Mouse (Mus musculus) hindbrain, embryonic 14.5 days (tissue): ENCODE measurements at regions not wholly inside any gene's neighbourhood (a gene's known extent, or its start where the extent isn't known, plus 50 kb on each side); places are given as distances from the start of the nearest gene placed in this dataset.
A peak's percentile ranks its signal among the peaks of the same experiment; 100 is the strongest.

Experiments used
- ATAC-seq: fragments of 200-750 bp; cut with Nextera tagmentation; 2 replicates; pipeline ENCODE4 v1.8.0; 2017; ENCODE audit warnings: moderate number of reproducible peaks, mild to moderate bottlenecking, moderate TSS enrichment, moderate library complexity; ENCODE audit not compliant: low FRiP score
- DNase-seq: peaks from one replicate; pipeline ENCODE4 v3.0.0-alpha.2; 2015; ENCODE audit warnings: low spot score
- H3K27ac ChIP-seq: fragments of 300-500 bp; sonication (generic); 2 replicates; pipeline ENCODE4 v1.5.1; 2014; ENCODE audit warnings: mild to moderate bottlenecking, moderate library complexity
- H3K27me3 ChIP-seq: fragments of 300-500 bp; sonication (generic); 2 replicates; pipeline ENCODE4 v1.6.1; 2014; ENCODE audit warnings: mild to moderate bottlenecking, low read length, mixed read lengths; ENCODE audit not compliant: control insufficient read depth, insufficient read depth
- H3K36me3 ChIP-seq: fragments of 300-500 bp; sonication (generic); replicated peaks from 2 replicates; pipeline ENCODE4 v1.6.1; 2014; ENCODE audit not compliant: control insufficient read depth, insufficient read depth
- H3K4me1 ChIP-seq: fragments of 300-500 bp; sonication (generic); replicated peaks from 2 replicates; pipeline ENCODE4 v1.6.1; 2014; ENCODE audit warnings: antibody characterized with exemption, low read length, mixed read lengths; ENCODE audit not compliant: control insufficient read depth, insufficient read depth
- H3K4me2 ChIP-seq: fragments of 300-500 bp; sonication (generic); replicated peaks from 2 replicates; pipeline ENCODE4 v1.6.1; 2014; ENCODE audit warnings: mild to moderate bottlenecking, moderate library complexity
- H3K4me3 ChIP-seq: fragments of 300-500 bp; sonication (generic); replicated peaks from 2 replicates; pipeline ENCODE4 v1.5.1; 2014; ENCODE audit warnings: mild to moderate bottlenecking, low read length
- H3K9ac ChIP-seq: fragments of 300-500 bp; sonication (generic); 2 replicates; pipeline ENCODE4 v1.6.1; 2014
- H3K9me3 ChIP-seq: fragments of 300-500 bp; sonication (generic); 2 replicates; pipeline ENCODE4 v1.6.1; 2016; ENCODE audit warnings: low read length; ENCODE audit not compliant: control insufficient read depth
- WGBS: fragments of 180-500 bp; shearing (Covaris S2); extraction: QIAGEN DNeasy Blood & Tissue Kit; methylation state at CpG from one replicate; pipeline ENCODE4 v1.1.7; 2014; 5-methylcytosine and 5-hydroxymethylcytosine counted together

GRCm38 (mm10) chr6:100132916-100133600, 154.2 kb downstream of the Rybp start:
- no peaks in the 10 kb centered on the region for H3K36me3 ChIP-seq
- ATAC-seq (0 out of 2 replicates have a peak, but pooled peaks have one; percentile 37), DNase-seq (no peak)
- no peak overlapping the region for H3K4me2 ChIP-seq
- no peaks in the 10 kb centered on the region; the same call in 1 of the 2 replicates for H3K27me3 ChIP-seq
- peaks cover 10% of the 10 kb centered on the region; the same call in 1 of the 2 replicates for H3K4me1 ChIP-seq
- no peaks in the 10 kb centered on the region for H3K9me3 ChIP-seq
- no peak overlapping the region for H3K9ac ChIP-seq
- WGBS, result 31% methylated on average over 4 of the region's 4 CpGs
- no peak overlapping the region for H3K4me3 ChIP-seq
- H3K27ac ChIP-seq, result no peak overlapping the region

GRCm38 (mm10) chr6:100127221-100128143, 159.8 kb downstream of the Rybp start:
- Histone ChIP-seq H3K9me3 (no peaks in the 10 kb centered on the region), H3K4me1 (peaks cover 13% of the 10 kb centered on the region), H3K9ac (no peak overlapping the region), H3K4me3 (no peak overlapping the region), H3K4me2 (no peak overlapping the region), H3K27ac (no peak overlapping the region; the same call in 1 of the 2 replicates), H3K36me3 (no peaks in the 10 kb centered on the region), H3K27me3 (0 out of 2 replicates have a peak, but pooled peaks cover 10% of the 10 kb centered on the region)
- WGBS, result 38% methylated on average over 15 of the region's 15 CpGs
- ATAC-seq (peak; percentile 82), DNase-seq (peak; percentile 80)

GRCm38 (mm10) chr6:100126736-100127135, 160.5 kb downstream of the Rybp start:
- no peak overlapping the region for H3K9ac ChIP-seq
- H3K4me3 ChIP-seq, result no peak overlapping the region
- H3K4me2 ChIP-seq, result no peak overlapping the region
- H3K27ac ChIP-seq, result no peak overlapping the region
- H3K9me3 ChIP-seq, result no peaks in the 10 kb centered on the region
- no peaks in the 10 kb centered on the region for H3K36me3 ChIP-seq
- ATAC-seq, result no peak
- no peak for DNase-seq
- 0 out of 2 replicates have a peak, but pooled peaks cover 10% of the 10 kb centered on the region for H3K27me3 ChIP-seq
- 52% methylated on average over 8 of the region's 8 CpGs for WGBS
- H3K4me1 ChIP-seq, result peaks cover 13% of the 10 kb centered on the region

GRCm38 (mm10) chr6:100126326-100126725, 161.0 kb downstream of the Rybp start:
- WGBS, result 68% methylated on average over 3 of the region's 3 CpGs
- no peaks in the 10 kb centered on the region for H3K9me3 ChIP-seq
- 0 out of 2 replicates have a peak, but pooled peaks cover 10% of the 10 kb centered on the region for H3K27me3 ChIP-seq
- no peak overlapping the region for H3K27ac ChIP-seq
- H3K36me3 ChIP-seq, result no peaks in the 10 kb centered on the region
- DNase-seq, result no peak
- no peak overlapping the region for H3K4me3 ChIP-seq
- no peak overlapping the region for H3K4me2 ChIP-seq
- peaks cover 13% of the 10 kb centered on the region for H3K4me1 ChIP-seq
- H3K9ac ChIP-seq, result no peak overlapping the region
- ATAC-seq, result no peak

GRCm38 (mm10) chr6:100121240-100121639, 166.0 kb downstream of the Rybp start:
- 56% methylated on average over 6 of the region's 6 CpGs for WGBS
- Histone ChIP-seq H3K4me3 (no peak overlapping the region), H3K4me1 (peaks cover 13% of the 10 kb centered on the region), H3K27ac (no peak overlapping the region), H3K36me3 (no peaks in the 10 kb centered on the region), H3K9me3 (no peaks in the 10 kb centered on the region), H3K27me3 (peaks cover 13% of the 10 kb centered on the region; the same call in 1 of the 2 replicates), H3K4me2 (no peak overlapping the region), H3K9ac (no peak overlapping the region)
- DNase-seq (no peak), ATAC-seq (no peak)

- Histone ChIP-seq H3K36me3 (no peaks in the 10 kb centered on the region), H3K27me3 (peaks cover 9% of the 10 kb centered on the region; the same call in 1 of the 2 replicates), H3K27ac (no peak overlapping the region), H3K4me2 (no peak overlapping the region), H3K9me3 (no peaks in the 10 kb centered on the region), H3K4me1 (peaks cover 13% of the 10 kb centered on the region), H3K4me3 (no peak overlapping the region), H3K9ac (peak overlapping the region; percentile 44; the same call in 1 of the 2 replicates)
- ATAC-seq (no peak), DNase-seq (no peak)
- WGBS, result 41% methylated on average over 16 of the region's 16 CpGs
Observed at GRCm38 (mm10) chr6:100120017-100120944, 167.0 kb downstream of the Rybp start.

- Histone ChIP-seq H3K4me3 (no peak overlapping the region), H3K27ac (no peak overlapping the region), H3K9ac (no peak overlapping the region), H3K27me3 (peaks cover 4% of the 10 kb centered on the region; the same call in 1 of the 2 replicates), H3K9me3 (no peaks in the 10 kb centered on the region), H3K36me3 (no peaks in the 10 kb centered on the region), H3K4me1 (peaks cover 13% of the 10 kb centered on the region), H3K4me2 (no peak overlapping the region)
- no peak for DNase-seq
- ATAC-seq, result no peak
- WGBS, result 94% methylated on average over 3 of the region's 3 CpGs
Observed at GRCm38 (mm10) chr6:100117084-100117483, 170.2 kb downstream of the Rybp start.

- H3K27me3 ChIP-seq, result no peaks in the 10 kb centered on the region
- 61% methylated on average over 4 of the region's 4 CpGs for WGBS
- ATAC-seq (no peak; the same call in 1 of the 2 replicates), DNase-seq (no peak)
- H3K9me3 ChIP-seq, result no peaks in the 10 kb centered on the region
- H3K36me3 ChIP-seq, result no peaks in the 10 kb centered on the region
- H3K4me3 ChIP-seq, result no peak overlapping the region
- no peak overlapping the region for H3K9ac ChIP-seq
- H3K27ac ChIP-seq, result no peak overlapping the region
- no peak overlapping the region for H3K4me2 ChIP-seq
- H3K4me1 ChIP-seq, result no peaks in the 10 kb centered on the region
Observed at GRCm38 (mm10) chr6:100113393-100114137, 173.7 kb downstream of the Rybp start.
